Mouse (Mus musculus): ENCODE results near the gene S1pr2. TPM values are rescaled to one million over a fixed set of nuclear protein-coding genes. Genes with fewer than 3 reads are reported as not detected.

S1pr2 gene
- total RNA-seq, 2 experiments from 2014 or later: 10.2 to 11.0 TPM

GRCm38 (mm10) chr9:20972141-20972992, 4.2 kb downstream of the S1pr2 start:
- peak; percentile 69 to 70 for DNase-seq
- intact Hi-C loops (cut with DNase I): no loop called here

- intact Hi-C loops (cut with DNase I): loop anchor here (2.0 kb wide), 1 partner anchor 19 kb away; no protein-coding TSS in a partner anchor
- DNase-seq: peak; percentile 56 to 73
Observed at GRCm38 (mm10) chr9:20971751-20972140, 4.8 kb downstream of the S1pr2 start.

GRCm38 (mm10) chr9:20966747-20967146, 9.8 kb downstream of the S1pr2 start:
- no peak for DNase-seq
- intact Hi-C loops (cut with DNase I): no loop called here

GRCm38 (mm10) chr9:20966008-20966407, 10.6 kb downstream of the S1pr2 start:
- no peak for DNase-seq
- intact Hi-C loops (cut with DNase I): no loop called here

GRCm38 (mm10) chr9:20965606-20966005, 11.0 kb downstream of the S1pr2 start:
- intact Hi-C loops (cut with DNase I): no loop called here
- no peak for DNase-seq

- no peak for DNase-seq
- intact Hi-C loops (cut with DNase I): no loop called here
Observed at GRCm38 (mm10) chr9:20961557-20961956, 15.0 kb downstream of the S1pr2 start.

GRCm38 (mm10) chr9:20959430-20959938, 17.1 kb downstream of the S1pr2 start, which contains the start of gene Dnmt1:
Gene Dnmt1, minus strand, starts transcription at chr9:20959888.
- intact Hi-C loops (cut with DNase I): no loop called here
- no peak for DNase-seq

- intact Hi-C loops (cut with DNase I): no loop called here
- no peak for DNase-seq
Observed at GRCm38 (mm10) chr9:20956989-20957388, 19.6 kb downstream of the S1pr2 start.

- peak; percentile 95 to 96 for DNase-seq
- intact Hi-C loops (cut with DNase I): loop anchor here (2.0 kb wide), 2 partner anchors 18 to 50 kb away; partner anchors contain the start of gene Mrpl4
Observed at GRCm38 (mm10) chr9:20952520-20953227, 23.9 kb downstream of the S1pr2 start.

- intact Hi-C loops (cut with DNase I): loop anchor here (2.0 kb wide), 2 partner anchors 19 to 51 kb away; partner anchors contain the start of gene Mrpl4
Observed at GRCm38 (mm10) chr9:20951966-20952519, 24.5 kb downstream of the S1pr2 start.

GRCm38 (mm10) chr9:20951441-20951840, 25.1 kb downstream of the S1pr2 start:
- DNase-seq: peak; percentile 46 to 47
- intact Hi-C loops (cut with DNase I): no loop called here

More at GRCm38 (mm10) chr9:20951966-20952519, 24.5 kb downstream of the S1pr2 start:
- no peak for DNase-seq

GRCm38 (mm10) chr9:20950419-20950818, 26.2 kb downstream of the S1pr2 start:
- intact Hi-C loops (cut with DNase I): no loop called here
- no peak for DNase-seq

- intact Hi-C loops (cut with DNase I): no loop called here
- no peak for DNase-seq
Observed at GRCm38 (mm10) chr9:20946066-20946880, 30.3 kb downstream of the S1pr2 start.

GRCm38 (mm10) chr9:20944697-20945370, 31.7 kb downstream of the S1pr2 start:
- intact Hi-C loops (cut with DNase I): no loop called here
- no peak for DNase-seq

GRCm38 (mm10) chr9:20943911-20944310, 32.7 kb downstream of the S1pr2 start:
- intact Hi-C loops (cut with DNase I): no loop called here
- DNase-seq: no peak

- intact Hi-C loops (cut with DNase I): no loop called here
- peak; percentile 28 to 49 for DNase-seq
Observed at GRCm38 (mm10) chr9:20943396-20943795, 33.2 kb downstream of the S1pr2 start.

GRCm38 (mm10) chr9:20923258-20923657, 53.3 kb downstream of the S1pr2 start:
- DNase-seq: no peak
- intact Hi-C loops (cut with DNase I): no loop called here

GRCm38 (mm10) chr9:20916160-20916559, 60.4 kb downstream of the S1pr2 start:
- DNase-seq: peak; percentile 22 to 23
- intact Hi-C loops (cut with DNase I): loop anchor here (5.0 kb wide), 1 partner anchor 81 kb away; no protein-coding TSS in a partner anchor

All from heart, postnatal 10 days (tissue).